Mouse (Mus musculus) retina, postnatal 1 day (tissue): ENCODE data around the gene Olfr1426.
"Not testable (repeated sequence)": the region's sequence is repeated elsewhere in the genome, so short reads cannot be mapped to it uniquely, and the experiment has no call there.

Experiments
- DNase-seq: peaks from one replicate; pipeline ENCODE4 v3.0.0-alpha.2; 2012

Gene Olfr1426

GRCm38 (mm10) chr19:12091913-12092312, at the start of gene Olfr1426:
Gene Olfr1426, minus strand, starts transcription at chr19:12092013.
- no peak for DNase-seq

- DNase-seq = peak; percentile 44
These were observed 42.5 kb upstream of the Olfr1426 start for GRCm38 (mm10) chr19:12134289-12134688.

- no peak for DNase-seq
These were observed 31.3 kb upstream of the Olfr1426 start, which contains the start of gene Olfr76 for GRCm38 (mm10) chr19:12123103-12123502. Gene Olfr76, minus strand, starts transcription at chr19:12123203.

- DNase-seq = no peak
These were observed 24.7 kb upstream of the Olfr1426 start for GRCm38 (mm10) chr19:12116464-12116863.

GRCm38 (mm10) chr19:12115797-12116196, 24.0 kb upstream of the Olfr1426 start, which contains the start of gene Olfr1428:
Gene Olfr1428, minus strand, starts transcription at chr19:12115897.
- DNase-seq = no peak

- no peak for DNase-seq
These were observed 22.0 kb upstream of the Olfr1426 start for GRCm38 (mm10) chr19:12113807-12114206.

GRCm38 (mm10) chr19:12104541-12104940, 12.7 kb upstream of the Olfr1426 start:
- DNase-seq = no peak

- no peak for DNase-seq
These were observed 11.4 kb upstream of the Olfr1426 start, which contains the start of gene Olfr1427 for GRCm38 (mm10) chr19:12103234-12103633. Gene Olfr1427, minus strand, starts transcription at chr19:12103334.

- not testable (repeated sequence) for DNase-seq
These were observed 14.2 kb downstream of the Olfr1426 start, which contains the start of gene Olfr1425 for GRCm38 (mm10) chr19:12077631-12078030. Gene Olfr1425, minus strand, starts transcription at chr19:12077731.

- DNase-seq = not testable (repeated sequence)
These were observed 22.3 kb downstream of the Olfr1426 start for GRCm38 (mm10) chr19:12069546-12069945.

- not testable (repeated sequence) for DNase-seq
These were observed 24.0 kb downstream of the Olfr1426 start for GRCm38 (mm10) chr19:12067806-12068205.

GRCm38 (mm10) chr19:12062582-12062981, 29.2 kb downstream of the Olfr1426 start, which contains the start of gene Olfr1424:
Gene Olfr1424, minus strand, starts transcription at chr19:12062682.
- not testable (repeated sequence) for DNase-seq

- DNase-seq = no peak
These were observed 48.6 kb downstream of the Olfr1426 start for GRCm38 (mm10) chr19:12043163-12043562.

- DNase-seq = no peak
These were observed 50.6 kb downstream of the Olfr1426 start, which contains the start of gene Olfr1423 for GRCm38 (mm10) chr19:12041217-12041616. Gene Olfr1423, minus strand, starts transcription at chr19:12041317.

GRCm38 (mm10) chr19:12037727-12038126, 54.1 kb downstream of the Olfr1426 start:
- DNase-seq = no peak
